Mouse (Mus musculus) liver, embryonic 12.5 days (tissue): ENCODE results near the gene Upf2. TPM values are rescaled to one million over a fixed set of nuclear protein-coding genes. Genes with fewer than 3 reads are reported as not detected.
"Not testable (repeated sequence)": the region's sequence is repeated elsewhere in the genome, so short reads cannot be mapped to it uniquely, and the experiment has no call there.

Source experiments
- ATAC-seq: fragments of 200-750 bp; cut with Nextera tagmentation; 2 replicates; pipeline ENCODE4 v1.8.0; 2017; ENCODE audit warnings: moderate number of reproducible peaks, mild to moderate bottlenecking, moderate library complexity
- H3K27ac ChIP-seq: fragments of 300-500 bp; sonication (generic); 2 replicates; pipeline ENCODE4 v1.5.1; 2016; ENCODE audit warnings: mild to moderate bottlenecking
- H3K27me3 ChIP-seq: fragments of 300-500 bp; sonication (generic); replicated peaks from 2 replicates; pipeline ENCODE4 v1.6.1; 2016; ENCODE audit warnings: mild to moderate bottlenecking, moderate library complexity
- H3K36me3 ChIP-seq: fragments of 300-500 bp; sonication (generic); 2 replicates; pipeline ENCODE4 v1.6.1; 2016; ENCODE audit warnings: mild to moderate bottlenecking, moderate library complexity
- H3K4me1 ChIP-seq: fragments of 300-500 bp; sonication (generic); 2 replicates; pipeline ENCODE4 v1.6.1; 2016
- H3K4me2 ChIP-seq: fragments of 300-500 bp; sonication (generic); 2 replicates; pipeline ENCODE4 v1.6.1; 2016; ENCODE audit warnings: mild to moderate bottlenecking, moderate library complexity
- H3K4me3 ChIP-seq: fragments of 300-500 bp; sonication (generic); 2 replicates; pipeline ENCODE4 v1.5.1; 2016; ENCODE audit warnings: mild to moderate bottlenecking, moderate library complexity
- H3K9ac ChIP-seq: fragments of 300-500 bp; sonication (generic); 2 replicates; pipeline ENCODE4 v1.6.1; 2016; ENCODE audit warnings: mild to moderate bottlenecking, moderate library complexity
- H3K9me3 ChIP-seq: fragments of 300-500 bp; sonication (generic); replicated peaks from 2 replicates; pipeline ENCODE4 v1.6.1; 2016; ENCODE audit warnings: mild to moderate bottlenecking, moderate library complexity
- WGBS: fragments of 180-500 bp; shearing (Covaris S2); methylation state at CpG from one replicate; pipeline ENCODE4 v1.1.7; 2016; ENCODE audit not compliant: insufficient replicate concordance; 5-methylcytosine and 5-hydroxymethylcytosine counted together
- polyA plus RNA-seq: library from polyadenylated mRNA; unstranded; fragments of >200 nt; fragmentation: Nextera tagmentation; extraction: Ambion mirVana; gene quantifications from 2 replicates; pipeline ENCODE4 v1.2.1, GENCODE M21; 2016

Gene Upf2
- polyA plus RNA-seq, 1 experiment from 2014 or later = 6.8 TPM

GRCm38 (mm10) chr2:5950305-5950704, 964 bp upstream of the Upf2 start:
- H3K9ac ChIP-seq = peak overlapping the region; percentile 76
- H3K27ac ChIP-seq = peak overlapping the region; percentile 71
- H3K4me2 ChIP-seq = peak overlapping the region; percentile 90
- no peak for ATAC-seq
- peaks cover 3% of the 10 kb centered on the region; the same call in 1 of the 2 replicates for H3K36me3 ChIP-seq
- 5% methylated on average over 6 of the region's 6 CpGs for WGBS
- H3K9me3 ChIP-seq = no peaks in the 10 kb centered on the region
- peak overlapping the region; percentile 99 for H3K4me3 ChIP-seq
- no peaks in the 10 kb centered on the region for H3K27me3 ChIP-seq
- peaks cover 56% of the 10 kb centered on the region for H3K4me1 ChIP-seq

GRCm38 (mm10) chr2:5951621-5952211, 447 bp downstream of the Upf2 start:
- Histone ChIP-seq H3K9me3 (no peaks in the 10 kb centered on the region), H3K36me3 (peaks cover 3% of the 10 kb centered on the region; the same call in 1 of the 2 replicates), H3K27me3 (no peaks in the 10 kb centered on the region), H3K4me2 (peak overlapping the region; percentile 90), H3K9ac (peak overlapping the region; percentile 96), H3K27ac (peak overlapping the region; percentile 89), H3K4me3 (peak overlapping the region; percentile 99), H3K4me1 (peaks cover 46% of the 10 kb centered on the region)
- peak; percentile 62 for ATAC-seq
- WGBS = under 1% methylated on average over 46 of the region's 46 CpGs

- H3K4me3 ChIP-seq = no peak overlapping the region
- no peak overlapping the region for H3K27ac ChIP-seq
- no peaks in the 10 kb centered on the region for H3K27me3 ChIP-seq
- 88% methylated on average over 9 of the region's 9 CpGs for WGBS
- H3K36me3 ChIP-seq = peaks cover 54% of the 10 kb centered on the region
- ATAC-seq = no peak
- H3K9ac ChIP-seq = no peak overlapping the region
- H3K4me1 ChIP-seq = peaks cover 19% of the 10 kb centered on the region
- H3K9me3 ChIP-seq = no peaks in the 10 kb centered on the region
- no peak overlapping the region for H3K4me2 ChIP-seq
Observed at GRCm38 (mm10) chr2:5957705-5958104, 6.4 kb downstream of the Upf2 start.

- WGBS = 91% methylated on average over 2 of the region's 2 CpGs
- ATAC-seq = no peak
Observed at GRCm38 (mm10) chr2:5962265-5962664, 11.0 kb downstream of the Upf2 start.

GRCm38 (mm10) chr2:5963729-5964128, 12.5 kb downstream of the Upf2 start:
- not testable (repeated sequence) for H3K4me3 ChIP-seq, H3K4me1 ChIP-seq, H3K27ac ChIP-seq, H3K9ac ChIP-seq, H3K4me2 ChIP-seq, H3K9me3 ChIP-seq, H3K27me3 ChIP-seq, ATAC-seq
- 79% methylated on average over 4 of the region's 4 CpGs for WGBS
- peaks cover 62% of the 10 kb centered on the region for H3K36me3 ChIP-seq

More at GRCm38 (mm10) chr2:5962265-5962664, 11.0 kb downstream of the Upf2 start:
- Histone ChIP-seq H3K4me3 (no peak overlapping the region), H3K4me1 (no peaks in the 10 kb centered on the region), H3K27ac (no peak overlapping the region), H3K27me3 (no peaks in the 10 kb centered on the region), H3K36me3 (peaks cover 74% of the 10 kb centered on the region), H3K9ac (no peak overlapping the region), H3K4me2 (no peak overlapping the region), H3K9me3 (no peaks in the 10 kb centered on the region)

- no peak overlapping the region for H3K9ac ChIP-seq
- WGBS = 78% methylated on average over 3 of the region's 3 CpGs
- no peak for ATAC-seq
Observed at GRCm38 (mm10) chr2:5965972-5966371, 14.7 kb downstream of the Upf2 start.

GRCm38 (mm10) chr2:5970629-5971028, 19.4 kb downstream of the Upf2 start:
- not testable (repeated sequence) for H3K4me3 ChIP-seq, H3K4me1 ChIP-seq, H3K27ac ChIP-seq, H3K9me3 ChIP-seq, ATAC-seq, H3K4me2 ChIP-seq, H3K9ac ChIP-seq, H3K27me3 ChIP-seq
- peaks cover 30% of the 10 kb centered on the region for H3K36me3 ChIP-seq
- 84% methylated on average over 3 of the region's 3 CpGs for WGBS

More at GRCm38 (mm10) chr2:5965972-5966371, 14.7 kb downstream of the Upf2 start:
- Histone ChIP-seq H3K4me2 (no peak overlapping the region), H3K27ac (no peak overlapping the region), H3K27me3 (no peaks in the 10 kb centered on the region), H3K36me3 (peaks cover 48% of the 10 kb centered on the region), H3K9me3 (no peaks in the 10 kb centered on the region), H3K4me3 (no peak overlapping the region), H3K4me1 (no peaks in the 10 kb centered on the region)

- no peak for ATAC-seq
- no peaks in the 10 kb centered on the region for H3K9me3 ChIP-seq
- H3K4me1 ChIP-seq = no peaks in the 10 kb centered on the region
- H3K9ac ChIP-seq = no peak overlapping the region
- H3K4me3 ChIP-seq = no peak overlapping the region
- no peak overlapping the region for H3K27ac ChIP-seq
- H3K36me3 ChIP-seq = peaks cover 70% of the 10 kb centered on the region
- H3K27me3 ChIP-seq = no peaks in the 10 kb centered on the region
- no peak overlapping the region for H3K4me2 ChIP-seq
- 83% methylated on average over 4 of the region's 4 CpGs for WGBS
Observed at GRCm38 (mm10) chr2:5977532-5977931, 26.3 kb downstream of the Upf2 start.

- no peak overlapping the region for H3K27ac ChIP-seq
- peaks cover 31% of the 10 kb centered on the region for H3K36me3 ChIP-seq
- no peaks in the 10 kb centered on the region for H3K9me3 ChIP-seq
- no peak overlapping the region for H3K4me2 ChIP-seq
- no peaks in the 10 kb centered on the region for H3K4me1 ChIP-seq
- H3K27me3 ChIP-seq = no peaks in the 10 kb centered on the region
- H3K9ac ChIP-seq = no peak overlapping the region
- no peak overlapping the region for H3K4me3 ChIP-seq
- ATAC-seq = no peak
- 22% methylated on average over 5 of the region's 5 CpGs for WGBS
Observed at GRCm38 (mm10) chr2:5995538-5995937, 44.3 kb downstream of the Upf2 start.

GRCm38 (mm10) chr2:6003949-6004348, 52.7 kb downstream of the Upf2 start:
- Histone ChIP-seq H3K4me1 (peaks cover 28% of the 10 kb centered on the region), H3K27me3 (no peaks in the 10 kb centered on the region), H3K4me2 (peak overlapping the region; percentile 40), H3K36me3 (peaks cover 24% of the 10 kb centered on the region), H3K9ac (peak overlapping the region; percentile 33), H3K9me3 (no peaks in the 10 kb centered on the region), H3K27ac (peak overlapping the region; percentile 62), H3K4me3 (no peak overlapping the region)
- peak; percentile 93 for ATAC-seq
- WGBS = 27% methylated on average over 3 of the region's 3 CpGs

GRCm38 (mm10) chr2:6014532-6014931, 63.3 kb downstream of the Upf2 start:
- no peaks in the 10 kb centered on the region for H3K27me3 ChIP-seq
- no peak overlapping the region for H3K4me2 ChIP-seq
- H3K36me3 ChIP-seq = peaks cover 38% of the 10 kb centered on the region
- 87% methylated on average over 5 of the region's 5 CpGs for WGBS
- no peak for ATAC-seq
- H3K27ac ChIP-seq = no peak overlapping the region
- no peak overlapping the region for H3K4me3 ChIP-seq
- H3K9me3 ChIP-seq = no peaks in the 10 kb centered on the region
- no peak overlapping the region for H3K9ac ChIP-seq
- H3K4me1 ChIP-seq = no peaks in the 10 kb centered on the region

- H3K4me3 ChIP-seq, H3K4me1 ChIP-seq, H3K27ac ChIP-seq, H3K4me2 ChIP-seq, ATAC-seq, H3K9ac ChIP-seq, H3K9me3 ChIP-seq, H3K27me3 ChIP-seq: not testable (repeated sequence)
- H3K36me3 ChIP-seq = peaks cover 44% of the 10 kb centered on the region
- 76% methylated on average over 6 of the region's 6 CpGs for WGBS
Observed at GRCm38 (mm10) chr2:6015182-6015581, 63.9 kb downstream of the Upf2 start.

- no peak overlapping the region for H3K27ac ChIP-seq
Observed at GRCm38 (mm10) chr2:6020570-6020969, 69.3 kb downstream of the Upf2 start.

More at GRCm38 (mm10) chr2:6020570-6020969, 69.3 kb downstream of the Upf2 start:
- Histone ChIP-seq H3K9me3 (no peaks in the 10 kb centered on the region), H3K4me1 (peaks cover 3% of the 10 kb centered on the region; the same call in 1 of the 2 replicates), H3K36me3 (peaks cover 62% of the 10 kb centered on the region), H3K9ac (no peak overlapping the region), H3K4me2 (no peak overlapping the region), H3K27me3 (no peaks in the 10 kb centered on the region), H3K4me3 (no peak overlapping the region)
- no peak for ATAC-seq
